Mouse (Mus musculus) kidney, postnatal 0 days (tissue): Measurements from ENCODE around the gene Irgm1. TPM values are rescaled to one million over a fixed set of nuclear protein-coding genes. Genes with fewer than 3 reads are reported as not detected.

Experiments
- ATAC-seq: fragments of 200-750 bp; cut with Nextera tagmentation; replicated peaks from 2 replicates; pipeline ENCODE4 v1.8.0; 2017; ENCODE audit warnings: low read depth, moderate number of reproducible peaks, moderate TSS enrichment, moderate library complexity; ENCODE audit not compliant: low FRiP score
- DNase-seq: peaks from one replicate; pipeline ENCODE4 v3.0.0-alpha.2; 2016; ENCODE audit warnings: low spot score
- H3K27ac ChIP-seq: fragments of 300-500 bp; sonication (generic); 2 replicates; pipeline ENCODE4 v1.5.1; 2014; ENCODE audit warnings: mild to moderate bottlenecking
- H3K27me3 ChIP-seq: fragments of 300-500 bp; sonication (generic); 2 replicates; pipeline ENCODE4 v1.6.1; 2014; ENCODE audit warnings: low read length, mixed read lengths; ENCODE audit not compliant: insufficient read depth
- H3K36me3 ChIP-seq: fragments of 300-500 bp; sonication (generic); 2 replicates; pipeline ENCODE4 v1.6.1; 2014; ENCODE audit warnings: low read length, mixed read lengths; ENCODE audit not compliant: insufficient read depth
- H3K4me1 ChIP-seq: fragments of 300-500 bp; sonication (generic); replicated peaks from 2 replicates; pipeline ENCODE4 v1.6.1; 2014; ENCODE audit warnings: antibody characterized with exemption, low read length, mixed read lengths; ENCODE audit not compliant: insufficient read depth
- H3K4me2 ChIP-seq: fragments of 300-500 bp; sonication (generic); 2 replicates; pipeline ENCODE4 v1.6.1; 2014; ENCODE audit warnings: mild to moderate bottlenecking, low read length, moderate library complexity, mixed read lengths
- H3K4me3 ChIP-seq: fragments of 300-500 bp; sonication (generic); replicated peaks from 2 replicates; pipeline ENCODE4 v1.5.1; 2014; ENCODE audit warnings: low read depth, low read length
- H3K9ac ChIP-seq: fragments of 300-500 bp; sonication (generic); 2 replicates; pipeline ENCODE4 v1.6.1; 2014; ENCODE audit warnings: low read depth, low read length
- H3K9me3 ChIP-seq: fragments of 300-500 bp; sonication (generic); replicated peaks from 2 replicates; pipeline ENCODE4 v1.6.1; 2016; ENCODE audit warnings: low read length, inconsistent platforms, mixed read lengths
- CTCF ChIP-seq: IDR thresholded peaks from 2 replicates; pipeline ENCODE4 v1.5.1; 2016; ENCODE audit warnings: antibody characterized with exemption, low read depth, mild to moderate bottlenecking, moderate library complexity
- WGBS: fragments of 180-500 bp; shearing (Covaris S2); extraction: QIAGEN DNeasy Blood & Tissue Kit; methylation state at CpG from one replicate; pipeline ENCODE4 v1.1.7; 2014; 5-methylcytosine and 5-hydroxymethylcytosine counted together
- polyA plus RNA-seq: library from polyadenylated mRNA; unstranded; fragments of >200 nt; fragmentation: Nextera tagmentation; extraction: Ambion mirVana; gene quantifications from 2 replicates; pipeline ENCODE4 v1.2.1, GENCODE M21; 2015

Gene Irgm1
- polyA plus RNA-seq, 1 experiment from 2014 or later: 32.0 TPM

GRCm38 (mm10) chr11:48859014-48859413 is 12.5 kb downstream of the Irgm1 start:
- WGBS: 0% methylated on average over 6 of the region's 6 CpGs
- H3K36me3 ChIP-seq: no peaks in the 10 kb centered on the region

GRCm38 (mm10) chr11:48853474-48854180 is 17.9 kb downstream of the Irgm1 start:
- peak overlapping the region; percentile 51; the same call in 1 of the 2 replicates for H3K27ac ChIP-seq
- TF ChIP-seq CTCF: peak; percentile 28; the same call in 1 of the 2 replicates
- no peaks in the 10 kb centered on the region for H3K9me3 ChIP-seq
- no peaks in the 10 kb centered on the region for H3K27me3 ChIP-seq
- DNase-seq: peak; percentile 72
- WGBS: under 1% methylated on average over 31 of the region's 31 CpGs
- peak overlapping the region; percentile 51 for H3K4me3 ChIP-seq
- peak; percentile 25; the same call in 1 of the 2 replicates for ATAC-seq
- H3K4me2 ChIP-seq: peak overlapping the region; percentile 88
- H3K9ac ChIP-seq: peak overlapping the region; percentile 50; the same call in 1 of the 2 replicates
- H3K36me3 ChIP-seq: no peaks in the 10 kb centered on the region
- no peaks in the 10 kb centered on the region for H3K4me1 ChIP-seq

More at GRCm38 (mm10) chr11:48859014-48859413, 12.5 kb downstream of the Irgm1 start:
- Histone ChIP-seq H3K4me1 (no peaks in the 10 kb centered on the region), H3K9me3 (no peaks in the 10 kb centered on the region), H3K27ac (no peak overlapping the region), H3K4me3 (0 out of 2 replicates have a peak overlapping the region, but pooled peaks have one; percentile 71), H3K27me3 (no peaks in the 10 kb centered on the region), H3K9ac (no peak overlapping the region), H3K4me2 (peak overlapping the region; percentile 88)
- peak; percentile 88 for TF ChIP-seq CTCF
- ATAC-seq (no peak), DNase-seq (peak; percentile 88)

GRCm38 (mm10) chr11:48852624-48853473 is 18.6 kb downstream of the Irgm1 start:
- Histone ChIP-seq H3K4me2 (peak overlapping the region; percentile 88), H3K36me3 (no peaks in the 10 kb centered on the region), H3K4me1 (no peaks in the 10 kb centered on the region), H3K9me3 (no peaks in the 10 kb centered on the region), H3K4me3 (peak overlapping the region; percentile 51), H3K27ac (no peak overlapping the region), H3K9ac (peak overlapping the region; percentile 50; the same call in 1 of the 2 replicates), H3K27me3 (no peaks in the 10 kb centered on the region)
- ATAC-seq: no peak
- DNase-seq: no peak
- TF ChIP-seq CTCF: no peak
- WGBS: 8% methylated on average over 23 of the region's 23 CpGs

GRCm38 (mm10) chr11:48852190-48852589 is 19.3 kb downstream of the Irgm1 start:
- H3K9me3 ChIP-seq: no peaks in the 10 kb centered on the region
- no peak overlapping the region for H3K9ac ChIP-seq
- 83% methylated on average over 4 of the region's 4 CpGs for WGBS
- no peaks in the 10 kb centered on the region for H3K4me1 ChIP-seq
- no peak overlapping the region for H3K4me3 ChIP-seq
- H3K36me3 ChIP-seq: no peaks in the 10 kb centered on the region
- ATAC-seq (no peak), DNase-seq (no peak)
- no peak overlapping the region for H3K4me2 ChIP-seq
- H3K27me3 ChIP-seq: no peaks in the 10 kb centered on the region
- no peak overlapping the region for H3K27ac ChIP-seq
- TF ChIP-seq CTCF: no peak

GRCm38 (mm10) chr11:48851270-48851995 is 20.1 kb downstream of the Irgm1 start:
- Histone ChIP-seq H3K9ac (no peak overlapping the region), H3K4me3 (no peak overlapping the region), H3K9me3 (no peaks in the 10 kb centered on the region), H3K36me3 (no peaks in the 10 kb centered on the region), H3K27me3 (no peaks in the 10 kb centered on the region), H3K4me2 (no peak overlapping the region), H3K27ac (no peak overlapping the region), H3K4me1 (no peaks in the 10 kb centered on the region)
- DNase-seq (no peak), ATAC-seq (no peak)
- peak; percentile 37; the same call in 1 of the 2 replicates for TF ChIP-seq CTCF
- 86% methylated on average over 4 of the region's 4 CpGs for WGBS

GRCm38 (mm10) chr11:48850240-48850639 is 21.2 kb downstream of the Irgm1 start:
- ATAC-seq: no peak
- no peaks in the 10 kb centered on the region for H3K36me3 ChIP-seq
- TF ChIP-seq CTCF: no peak
- no peak overlapping the region for H3K4me2 ChIP-seq
- H3K9ac ChIP-seq: no peak overlapping the region
- WGBS: 37% methylated on average over 2 of the region's 2 CpGs
- DNase-seq: no peak
- H3K9me3 ChIP-seq: no peaks in the 10 kb centered on the region
- H3K4me3 ChIP-seq: no peak overlapping the region
- no peaks in the 10 kb centered on the region for H3K4me1 ChIP-seq
- no peak overlapping the region for H3K27ac ChIP-seq
- no peaks in the 10 kb centered on the region for H3K27me3 ChIP-seq
